ENCODE assay signal across 14 mouse cellular contexts in genomic region chr9:43110286-43110980, GRCm38 (mm10). TPM values are rescaled to one million over a fixed set of nuclear protein-coding genes. Genes with fewer than 3 reads are reported as not detected.
"Had no signal": no experiment of that assay in that cellular context is flagged by ENCODE, and none has a peak within 500 bp of the region (broad histone marks: within the 10 kb centered on the region; RNA-seq: fewer than 3 reads in every experiment).

No protein-coding gene starts in this region.

- DNase-seq: kidney, adult 11 months; kidney, adult 8-10 months; kidney, postnatal 14 days; kidney, postnatal 4 days; layer of hippocampus, postnatal 36 days; liver, embryonic 13.5 days; retina, postnatal 1 day; right cerebral cortex, postnatal 25 days; spleen, adult 18-20 months; thymus, postnatal 25 days had no signal

RNA-seq across cellular contexts. Expression of gene Tmem136, which starts 5.9 kb away (rescaled TPM):
- total RNA-seq: megakaryocyte, adult 5-6 weeks; monocyte, adult 5-6 weeks; neutrophil, adult 5-6 weeks had no signal
- polyA plus RNA-seq: macrophage had no signal
